Mouse (Mus musculus) gastrocnemius, postnatal 36 days (tissue): ENCODE measurements around the gene Tnf. TPM values are rescaled to one million over a fixed set of nuclear protein-coding genes. Genes with fewer than 3 reads are reported as not detected.
A peak's percentile ranks its signal among the peaks of the same experiment; 100 is the strongest.

ENCODE experiments used
- DNase-seq, 2 experiments: peaks; one replicate each; pipeline ENCODE4 v3.0.0; 2022
- intact Hi-C: fragments of 180-260 bp; cut with DNase I; formaldehyde crosslinking; loops from one replicate; pipeline ENCODE4 v1.15.1; 2025
- long read RNA-seq, 2 experiments: library from polyadenylated mRNA; stranded (forward); transcript quantifications; one replicate each; pipeline ENCODE4 v2.0.0; 2021
- total RNA-seq, 2 experiments: library from RNA; stranded (reverse); gene quantifications; 2 replicates each; pipeline ENCODE4 v1.2.3; 2021

The Tnf gene
- total RNA-seq, result under 1 TPM in 1 of 2 experiments, not detected in 1; 0.46 TPM
- long read RNA-seq, experiment 1, result 0 reads
- long read RNA-seq, experiment 2, result 0 reads

- intact Hi-C loops, result no loop called here
- DNase-seq, result peak in 1 of 2 experiments; percentile 62
Measured at GRCm38 (mm10) chr17:35201787-35202186, at the start of gene Tnf. Gene Tnf (minus strand): TSS chr17:35202007.

GRCm38 (mm10) chr17:35251162-35251719 is 49.4 kb upstream of the Tnf start:
- intact Hi-C loops, result no loop called here
- DNase-seq, result no peak

GRCm38 (mm10) chr17:35250348-35251120 is 48.7 kb upstream of the Tnf start:
- intact Hi-C loops, result no loop called here
- no peak for DNase-seq

- intact Hi-C loops, result loop anchor here (10.0 kb wide), 2 partner anchors 655 to 1135 kb away; partner anchors contain the start of genes Ager, H2-DMa and Pbx2
- DNase-seq, result no peak
Measured at GRCm38 (mm10) chr17:35249451-35250197, 47.8 kb upstream of the Tnf start.

GRCm38 (mm10) chr17:35248986-35249385 is 47.2 kb upstream of the Tnf start:
- intact Hi-C loops, result loop anchor here (10.0 kb wide), 2 partner anchors 654 to 1134 kb away; partner anchors contain the start of genes Ager, H2-DMa and Pbx2
- DNase-seq, result no peak

GRCm38 (mm10) chr17:35247144-35247543 is 45.3 kb upstream of the Tnf start:
- intact Hi-C loops, result loop anchor here (10.0 kb wide), 2 partner anchors 652 to 1132 kb away; partner anchors contain the start of genes Ager, H2-DMa and Pbx2
- DNase-seq, result no peak

- intact Hi-C loops, result loop anchor here (10.0 kb wide), 2 partner anchors 651 to 1131 kb away; partner anchors contain the start of genes Ager, H2-DMa and Pbx2
- no peak for DNase-seq
Measured at GRCm38 (mm10) chr17:35245731-35246623, 44.2 kb upstream of the Tnf start.

GRCm38 (mm10) chr17:35244999-35245398 is 43.2 kb upstream of the Tnf start:
- intact Hi-C loops, result loop anchor here (10.0 kb wide), 2 partner anchors 650 to 1130 kb away; partner anchors contain the start of genes Ager, H2-DMa and Pbx2
- no peak for DNase-seq

- intact Hi-C loops, result loop anchor here (10.0 kb wide), 2 partner anchors 648 to 1128 kb away; partner anchors contain the start of genes Ager, H2-DMa and Pbx2
- peak in 1 of 2 experiments; percentile 39 for DNase-seq
Measured at GRCm38 (mm10) chr17:35243086-35243485, 41.3 kb upstream of the Tnf start.

GRCm38 (mm10) chr17:35242015-35242941 is 40.5 kb upstream of the Tnf start:
- intact Hi-C loops, result loop anchor here (10.0 kb wide), 2 partner anchors 647 to 1127 kb away; partner anchors contain the start of genes Ager, H2-DMa and Pbx2
- peak in 1 of 2 experiments; percentile 46 for DNase-seq

- peak; percentile 92 to 96 for DNase-seq
- intact Hi-C loops, result loop anchor here (10.0 kb wide), 2 partner anchors 647 to 1127 kb away; partner anchors contain the start of genes Ager, H2-DMa and Pbx2
Measured at GRCm38 (mm10) chr17:35241305-35242014, 39.7 kb upstream of the Tnf start, which contains the start of gene Ddx39b. Gene Ddx39b (plus strand): TSS chr17:35241746.

- intact Hi-C loops, result loop anchor here (10.0 kb wide), 2 partner anchors 646 to 1126 kb away; partner anchors contain the start of genes Ager, H2-DMa and Pbx2
- no peak for DNase-seq
Measured at GRCm38 (mm10) chr17:35240384-35241304, 38.8 kb upstream of the Tnf start.

GRCm38 (mm10) chr17:35239700-35240099 is 37.9 kb upstream of the Tnf start:
- intact Hi-C loops, result loop anchor here (10.0 kb wide), 2 partner anchors 645 to 1125 kb away; partner anchors contain the start of genes Ager, H2-DMa and Pbx2
- DNase-seq, result no peak

GRCm38 (mm10) chr17:35237504-35237903 is 35.7 kb upstream of the Tnf start:
- DNase-seq, result no peak
- intact Hi-C loops, result no loop called here

GRCm38 (mm10) chr17:35236996-35237395 is 35.2 kb upstream of the Tnf start:
- DNase-seq, result no peak
- intact Hi-C loops, result no loop called here

GRCm38 (mm10) chr17:35236390-35236746 is 34.6 kb upstream of the Tnf start:
- intact Hi-C loops, result no loop called here
- peak; percentile 97 to 99 for DNase-seq
